Mouse (Mus musculus): Measurements from ENCODE around the gene Olfr895. TPM values are rescaled to one million over a fixed set of nuclear protein-coding genes. Genes with fewer than 3 reads are reported as not detected.

Gene Olfr895
- polyA plus RNA-seq (2016; fragmentation: Nextera tagmentation; extraction: Ambion mirVana) = not detected in 2 replicates

GRCm38 (mm10) chr9:38267551-38267950 lies at the start of gene Olfr895:
TSS of gene Olfr895 (plus strand) at chr9:38267851.
- H3K4me3 ChIP-seq = no peak within 1 kb of the TSS
- H3K27me3 ChIP-seq (ENCODE audit: low read depth, poor library complexity, severe bottlenecking) = no peaks in the 10 kb centered on the region
- H3K9me3 ChIP-seq (replicated peaks) = no peaks in the 10 kb centered on the region
- no peaks in the 10 kb centered on the region for H3K4me1 ChIP-seq
- H3K36me3 ChIP-seq = no peaks in the 10 kb centered on the region
- DNase-seq (ENCODE audit: low spot score) = no peak
- no peak within 1 kb of the TSS for H3K27ac ChIP-seq (replicated peaks)

GRCm38 (mm10) chr9:38252474-38252873 lies 15.2 kb upstream of the Olfr895 start, which contains the start of gene Olfr143:
TSS of gene Olfr143 (plus strand) at chr9:38252774.
- Histone ChIP-seq H3K9me3 (replicated peaks) (no peaks in the 10 kb centered on the region), H3K36me3 (no peaks in the 10 kb centered on the region)
- no peak for DNase-seq (ENCODE audit: low spot score)

GRCm38 (mm10) chr9:38290807-38291206 lies 23.2 kb downstream of the Olfr895 start, which contains the start of gene Olfr896-ps1:
TSS of gene Olfr896-ps1 (plus strand) at chr9:38291107.
- WGBS = 93% methylated on average over 1 of the region's 1 CpGs
- no peaks in the 10 kb centered on the region for H3K4me1 ChIP-seq
- H3K27ac ChIP-seq (replicated peaks) = no peak within 1 kb of the TSS
- H3K4me3 ChIP-seq = no peak within 1 kb of the TSS
- H3K9me3 ChIP-seq (replicated peaks) = no peaks in the 10 kb centered on the region
- DNase-seq (ENCODE audit: low spot score) = no peak
- H3K36me3 ChIP-seq = no peaks in the 10 kb centered on the region
- no peaks in the 10 kb centered on the region for H3K27me3 ChIP-seq (ENCODE audit: low read depth, poor library complexity, severe bottlenecking)

More at GRCm38 (mm10) chr9:38252474-38252873, 15.2 kb upstream of the Olfr895 start, which contains the start of gene Olfr143:
- Histone ChIP-seq H3K4me1 (no peaks in the 10 kb centered on the region), H3K4me3 (no peak within 1 kb of the TSS), H3K27me3 (ENCODE audit: low read depth, poor library complexity, severe bottlenecking) (no peaks in the 10 kb centered on the region), H3K27ac (replicated peaks) (no peak within 1 kb of the TSS)

Other genes with a start within 250 kb of the Olfr895 start
- not detected in 2 replicates for gene Olfr883, start 242.0 kb upstream of the Olfr895 start, polyA plus RNA-seq (2016; fragmentation: Nextera tagmentation; extraction: Ambion mirVana)
- gene Olfr884, start 221.3 kb upstream of the Olfr895 start, polyA plus RNA-seq (2016; fragmentation: Nextera tagmentation; extraction: Ambion mirVana) = not detected in 2 replicates
- gene Olfr885, start 206.5 kb upstream of the Olfr895 start, polyA plus RNA-seq (2016; fragmentation: Nextera tagmentation; extraction: Ambion mirVana) = not detected in 2 replicates
- not detected in 2 replicates for gene Olfr887, start 183.8 kb upstream of the Olfr895 start, polyA plus RNA-seq (2016; fragmentation: Nextera tagmentation; extraction: Ambion mirVana)
- not detected in 2 replicates for gene Olfr888, start 159.7 kb upstream of the Olfr895 start, polyA plus RNA-seq (2016; fragmentation: Nextera tagmentation; extraction: Ambion mirVana)
- gene Olfr889, start 152.7 kb upstream of the Olfr895 start, polyA plus RNA-seq (2016; fragmentation: Nextera tagmentation; extraction: Ambion mirVana) = 0.11 and 0.16 TPM in 2 replicates
- gene Olfr890, start 125.3 kb upstream of the Olfr895 start, polyA plus RNA-seq (2016; fragmentation: Nextera tagmentation; extraction: Ambion mirVana) = not detected in 2 replicates
- not detected in 2 replicates for gene Olfr891, start 87.0 kb upstream of the Olfr895 start, polyA plus RNA-seq (2016; fragmentation: Nextera tagmentation; extraction: Ambion mirVana)
- not detected in 2 replicates for gene Olfr893, start 59.5 kb upstream of the Olfr895 start, polyA plus RNA-seq (2016; fragmentation: Nextera tagmentation; extraction: Ambion mirVana)
- gene Olfr894, start 49.8 kb upstream of the Olfr895 start, polyA plus RNA-seq (2016; fragmentation: Nextera tagmentation; extraction: Ambion mirVana) = not detected in 2 replicates
- gene Olfr143, start 15.1 kb upstream of the Olfr895 start, polyA plus RNA-seq (2016; fragmentation: Nextera tagmentation; extraction: Ambion mirVana) = not detected in 2 replicates
- gene Olfr896-ps1, start 23.3 kb downstream of the Olfr895 start, polyA plus RNA-seq (2016; fragmentation: Nextera tagmentation; extraction: Ambion mirVana) = not detected in 2 replicates
- gene Olfr25, start 61.2 kb downstream of the Olfr895 start, polyA plus RNA-seq (2016; fragmentation: Nextera tagmentation; extraction: Ambion mirVana) = not detected in 2 replicates
- not detected in 2 replicates for gene Olfr898, start 80.6 kb downstream of the Olfr895 start, polyA plus RNA-seq (2016; fragmentation: Nextera tagmentation; extraction: Ambion mirVana)
- not detected in 2 replicates for gene Olfr250, start 99.0 kb downstream of the Olfr895 start, polyA plus RNA-seq (2016; fragmentation: Nextera tagmentation; extraction: Ambion mirVana)
- not detected in 2 replicates for gene Olfr251, start 109.2 kb downstream of the Olfr895 start, polyA plus RNA-seq (2016; fragmentation: Nextera tagmentation; extraction: Ambion mirVana)
- not detected in 2 replicates for gene Olfr147, start 133.8 kb downstream of the Olfr895 start, polyA plus RNA-seq (2016; fragmentation: Nextera tagmentation; extraction: Ambion mirVana)
- gene Olfr901, start 161.6 kb downstream of the Olfr895 start, polyA plus RNA-seq (2016; fragmentation: Nextera tagmentation; extraction: Ambion mirVana) = not detected in 2 replicates
- gene Olfr902, start 179.8 kb downstream of the Olfr895 start, polyA plus RNA-seq (2016; fragmentation: Nextera tagmentation; extraction: Ambion mirVana) = not detected in 2 replicates
- not detected in 2 replicates for gene Olfr904, start 195.3 kb downstream of the Olfr895 start, polyA plus RNA-seq (2016; fragmentation: Nextera tagmentation; extraction: Ambion mirVana)
- not detected in 2 replicates for gene Olfr905, start 203.3 kb downstream of the Olfr895 start, polyA plus RNA-seq (2016; fragmentation: Nextera tagmentation; extraction: Ambion mirVana)
- gene Olfr906, start 219.2 kb downstream of the Olfr895 start, polyA plus RNA-seq (2016; fragmentation: Nextera tagmentation; extraction: Ambion mirVana) = not detected in 2 replicates
- not detected in 2 replicates for gene Olfr907, start 227.9 kb downstream of the Olfr895 start, polyA plus RNA-seq (2016; fragmentation: Nextera tagmentation; extraction: Ambion mirVana)